Mouse (Mus musculus) testis, adult 10 weeks (tissue): Measurements from ENCODE around the gene Fgf15. TPM values are rescaled to one million over a fixed set of nuclear protein-coding genes. Genes with fewer than 3 reads are reported as not detected.

Experiments
- polyA plus RNA-seq: library from polyadenylated mRNA; stranded (reverse); fragments of 350-450 nt; fragmentation: Illumina TruSeq; extraction: RNeasy Lipid Tissue Mini Kit (QIAGEN cat#74804); gene quantifications from one replicate; pipeline ENCODE4 v1.2.3, GENCODE M21; 2014; ENCODE audit warnings: low read depth, low replicate concordance

Fgf15 gene
- not detected for polyA plus RNA-seq

DNA sequence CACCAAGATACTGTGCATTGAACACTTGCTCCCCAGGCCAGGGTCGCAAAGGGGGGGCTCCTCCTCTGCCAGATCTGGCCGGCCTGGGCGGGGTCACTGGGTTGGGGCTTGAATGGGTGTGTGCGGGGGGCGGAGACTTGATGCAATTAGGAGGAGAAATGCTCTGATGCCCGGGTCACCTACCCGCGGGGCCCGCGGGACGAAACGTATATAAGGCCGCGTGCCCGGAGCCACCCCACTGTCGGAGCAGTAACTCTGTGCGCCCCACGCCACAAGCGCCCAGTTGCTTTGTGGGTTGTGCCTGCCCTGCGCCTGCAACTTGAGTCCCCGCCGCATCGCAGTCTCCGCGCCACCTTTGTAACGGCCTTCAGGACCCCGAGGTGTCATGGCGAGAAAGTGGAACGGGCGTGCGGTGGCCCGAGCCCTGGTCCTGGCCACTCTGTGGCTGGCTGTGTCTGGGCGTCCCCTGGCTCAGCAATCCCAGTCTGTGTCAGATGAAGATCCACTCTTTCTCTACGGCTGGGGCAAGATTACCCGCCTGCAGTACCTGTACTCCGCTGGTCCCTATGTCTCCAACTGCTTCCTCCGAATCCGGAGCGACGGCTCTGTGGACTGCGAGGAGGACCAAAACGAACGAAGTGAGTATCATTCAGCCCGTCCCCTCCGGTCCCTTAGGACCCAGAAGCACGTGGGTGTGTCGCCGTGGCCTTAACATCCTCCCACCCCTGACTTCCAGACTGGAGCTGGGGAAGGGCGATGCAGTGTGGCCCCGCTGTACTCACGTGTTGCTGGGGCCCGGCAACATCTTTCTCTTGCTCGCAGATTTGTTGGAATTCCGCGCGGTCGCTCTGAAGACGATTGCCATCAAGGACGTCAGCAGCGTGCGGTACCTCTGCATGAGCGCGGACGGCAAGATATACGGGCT, at the start of gene Fgf15:
Fgf15 (plus strand) TSS at position 238 of the 925 bp plus-strand sequence.

DNA sequence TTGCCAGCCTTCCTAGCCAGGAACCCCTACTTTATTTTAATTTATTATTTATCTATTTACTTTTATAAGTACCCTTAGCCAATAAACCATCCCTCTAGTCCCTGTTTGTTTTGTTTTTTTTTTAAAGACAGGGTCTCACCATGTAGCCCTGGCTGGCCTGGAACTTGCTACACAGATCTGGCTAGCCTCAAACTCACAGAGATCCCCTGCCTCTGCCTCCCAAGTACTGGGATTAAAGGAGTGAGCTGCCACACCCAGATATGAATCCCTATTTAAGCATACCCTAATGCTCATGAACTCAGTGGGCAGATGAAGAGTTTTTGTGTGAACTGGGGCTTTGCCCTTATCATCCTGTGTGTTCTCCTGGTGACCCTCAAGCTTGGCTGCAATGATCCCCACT, 49.3 kb upstream of the Fgf15 start, which contains the start of gene Fgf4:
Fgf4 (plus strand) TSS at position 301 of the 400 bp plus-strand sequence.

DNA sequence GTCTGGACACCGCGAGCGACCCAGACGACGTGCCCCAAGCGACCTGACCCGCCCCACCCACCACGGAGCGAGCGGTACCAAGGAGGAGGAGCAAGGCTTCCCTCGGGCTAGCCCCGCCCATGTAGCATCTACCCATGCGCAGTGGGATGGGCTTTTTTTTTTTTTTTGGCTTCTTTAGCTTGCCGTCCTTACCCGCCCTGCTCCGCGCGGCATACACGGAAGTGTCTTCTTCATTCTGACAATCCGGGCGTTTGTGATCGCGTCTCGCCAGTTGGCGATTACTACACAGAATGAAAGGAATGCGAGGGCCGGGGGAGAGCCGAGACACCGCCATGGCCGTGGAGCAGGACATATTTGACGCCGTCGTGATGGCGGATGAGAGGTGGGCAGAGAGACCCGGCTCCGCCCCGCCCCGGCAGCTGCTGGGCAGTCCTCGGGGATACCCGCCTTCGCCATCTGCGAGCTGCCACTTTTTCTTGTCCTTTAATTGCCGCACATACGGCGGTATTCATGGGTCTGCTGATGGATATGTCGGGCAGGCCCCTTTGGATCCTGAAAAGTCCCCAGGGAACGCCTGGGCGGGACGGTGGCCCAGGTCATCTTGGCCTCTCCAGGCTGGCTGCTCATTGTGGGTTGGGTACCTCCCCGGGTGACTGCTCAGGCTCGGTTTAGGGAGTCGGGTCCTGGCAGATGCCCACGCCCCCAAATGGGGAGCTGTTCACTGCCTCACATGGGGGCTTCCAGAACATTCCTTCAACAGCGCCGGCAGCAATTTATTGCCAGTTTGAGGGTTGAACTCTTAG, 18.8 kb downstream of the Fgf15 start, which contains the start of gene LTO1:
LTO1 (plus strand) TSS at position 153 of the 803 bp plus-strand sequence.

DNA sequence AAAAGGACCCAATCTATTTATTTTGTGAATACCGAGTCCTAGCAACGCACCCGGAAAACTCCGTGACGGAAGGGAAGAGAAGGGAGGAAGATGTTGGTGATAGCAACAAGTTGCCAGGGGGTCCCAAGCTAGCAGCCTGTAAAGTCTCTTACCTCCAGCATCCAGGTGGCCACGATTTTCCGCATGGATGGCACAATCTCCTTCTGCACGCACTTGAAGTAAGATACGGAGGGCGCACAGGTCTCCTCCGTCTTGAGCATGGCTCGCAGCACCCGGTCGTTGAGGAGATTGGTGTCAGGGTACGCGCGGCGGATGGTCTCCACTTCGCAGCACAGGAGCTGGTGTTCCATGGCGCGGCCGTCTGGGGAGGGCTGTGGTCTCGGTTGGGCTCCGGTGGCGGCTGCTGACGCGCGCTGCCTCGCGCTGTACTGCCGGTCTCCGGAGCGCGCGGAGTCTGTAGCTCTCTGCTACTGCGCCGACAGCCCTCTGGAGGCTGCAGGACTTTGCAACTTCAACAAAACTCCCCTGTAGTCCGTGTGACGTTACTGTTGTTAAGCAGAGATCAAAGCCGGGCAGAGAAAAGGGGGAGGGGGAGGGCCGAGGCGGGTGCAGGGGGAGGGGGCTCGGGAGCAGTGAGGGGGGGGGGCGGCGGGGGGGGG, 43.1 kb downstream of the Fgf15 start, which contains the start of gene Ccnd1:
Ccnd1 (minus strand) TSS at position 582 of the 659 bp plus-strand sequence.

Other genes starting within 250 kb of the Fgf15 start
- gene Ano1, start 144.6 kb upstream of the Fgf15 start, polyA plus RNA-seq: 5.9 TPM
- not detected for gene Fgf3, start 58.4 kb upstream of the Fgf15 start, polyA plus RNA-seq
- gene Fgf4, start 49.2 kb upstream of the Fgf15 start, polyA plus RNA-seq: not detected
- gene LTO1, start 18.6 kb downstream of the Fgf15 start, polyA plus RNA-seq: 4.7 TPM
- 3.4 TPM for gene Ccnd1, start 43.4 kb downstream of the Fgf15 start, polyA plus RNA-seq